Mouse (Mus musculus) CH12.LX (cell line): ENCODE data around the gene Gm17622.

Experiments used
- BHLHE40 ChIP-seq: IDR thresholded peaks from 2 replicates; pipeline ENCODE4 v1.6.1; 2011; ENCODE audit warnings: mild to moderate bottlenecking, low read depth, low read length, improper control_type of control experiment
- POLR2A ChIP-seq: IDR thresholded peaks from 2 replicates; pipeline ENCODE4 v1.6.1; 2011; ENCODE audit warnings: low read depth, mild to moderate bottlenecking, improper control_type of control experiment, low read length

- TF ChIP-seq POLR2A (no peak), BHLHE40 (no peak)
Observed at GRCm38 (mm10) chr13:96506313-96506712, 15.8 kb downstream of the Gm17622 start.
